Mouse (Mus musculus): ENCODE measurements around the gene Fam163a.

GRCm38 (mm10) chr1:156205164-156205563, 338 bp upstream of the Fam163a start:
- TF ChIP-seq POLR2A (IDR thresholded peaks at IDR 0.05; ENCODE audit: control insufficient read depth, low read depth, low read length) (no peak), CTCF (IDR thresholded peaks at IDR 0.05; ENCODE audit: control insufficient read depth, insufficient read depth, insufficient replicate concordance, low read depth, low read length) (no peak)
